Comparison of ENCODE assay signal across 16 mouse cellular contexts in the genomic region with DNA sequence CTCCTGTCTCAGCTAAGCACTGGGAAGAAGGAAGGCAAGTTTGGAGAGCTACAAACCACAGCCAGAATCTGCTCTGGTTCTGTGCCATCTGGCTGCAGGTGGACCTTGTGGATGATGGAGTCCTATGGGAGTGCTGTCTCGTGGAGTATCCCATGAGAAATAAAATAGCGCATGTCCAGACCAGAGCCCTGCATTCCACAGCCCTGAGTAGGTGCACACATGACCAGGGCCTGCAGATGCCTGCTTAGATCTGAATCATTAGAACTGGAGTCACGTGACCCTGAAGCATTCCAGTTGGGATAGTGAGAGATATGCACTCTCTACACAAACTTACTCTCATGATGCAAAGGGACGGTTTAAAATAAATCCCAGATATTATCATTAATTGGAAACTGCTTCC.
DNase-seq lines count a peak whose midpoint lies in the region; ATAC-seq lines count a peak whose summit lies in the region.
"Had no signal": no experiment of that assay in that cellular context is flagged by ENCODE, and none has a peak within 500 bp of the region (broad histone marks: within the 10 kb centered on the region; RNA-seq: fewer than 3 reads in every experiment).

No protein-coding gene starts in this region.

- DNase-seq in gastrocnemius, adult 18-20 months (ENCODE audit: low spot score), result peak; percentile 43
- no peak for DNase-seq in gastrocnemius, postnatal 14 days
- peak; percentile 25 to 49 for DNase-seq in urinary bladder, adult 18-20 months (ENCODE audit: low spot score in 2 of 2)
- no peak for DNase-seq in urinary bladder, adult 2 months (ENCODE audit: low spot score)
- DNase-seq in fibroblast of lung, adult 2 months (ENCODE audit: low read depth), result peak; percentile 82
- peak; percentile 46 for DNase-seq in yolk sac, embryonic 10.5 days (ENCODE audit: low spot score)
- DNase-seq in cerebellum, adult 9-11 months, result no peak
- DNase-seq: cerebellum, postnatal 10 days; forebrain, postnatal 0 days; kidney, adult 18-20 months; kidney, postnatal 10 days; lung, adult 2 months; midbrain, embryonic 14.5 days; right cerebral cortex, postnatal 14 days had no signal

- intact Hi-C loops in gastrocnemius, postnatal 14 days (cut with DNase I; ENCODE audit: low total_unique reads), result no loop called here

- no peak for ATAC-seq in cerebellum, adult (ENCODE audit: insufficient number of reproducible peaks, low FRiP score, low TSS enrichment)
- ATAC-seq: forebrain, postnatal 0 days; liver, embryonic 12.5 days had no signal

Comparison
In these comparisons a context has a peak if more than half of its experiments do, and no peak if none do; other contexts are left out.
1. DNase-seq: peak in gastrocnemius, adult 18-20 months (single experiment), urinary bladder, adult 18-20 months (2 of 2), fibroblast of lung, adult 2 months (single experiment) and yolk sac, embryonic 10.5 days (single experiment); none in gastrocnemius, postnatal 14 days (single experiment), urinary bladder, adult 2 months (single experiment) and cerebellum, adult 9-11 months (single experiment).